Mouse (Mus musculus) stomach, postnatal 0 days (tissue): Measurements from ENCODE around the gene Islr2. TPM values are rescaled to one million over a fixed set of nuclear protein-coding genes. Genes with fewer than 3 reads are reported as not detected.
A peak's percentile ranks its signal among the peaks of the same experiment; 100 is the strongest.

ENCODE experiments used
- ATAC-seq: fragments of 200-750 bp; cut with Nextera tagmentation; 2 replicates; pipeline ENCODE4 v1.8.0; 2017; ENCODE audit not compliant: low FRiP score, low TSS enrichment
- DNase-seq: peaks from one replicate; pipeline ENCODE4 v3.0.0-alpha.2; 2016; ENCODE audit warnings: low spot score
- H3K27ac ChIP-seq: fragments of 300-500 bp; sonication (generic); replicated peaks from 2 replicates; pipeline ENCODE4 v1.5.1; 2014; ENCODE audit warnings: mild to moderate bottlenecking, control low read depth
- H3K27me3 ChIP-seq: fragments of 300-500 bp; sonication (generic); 2 replicates; pipeline ENCODE4 v1.6.1; 2014; ENCODE audit warnings: low read length; ENCODE audit not compliant: control insufficient read depth, insufficient read depth
- H3K36me3 ChIP-seq: fragments of 300-500 bp; sonication (generic); 2 replicates; pipeline ENCODE4 v1.6.1; 2014; ENCODE audit warnings: low read length, mixed read lengths; ENCODE audit not compliant: control insufficient read depth, insufficient read depth
- H3K4me1 ChIP-seq: fragments of 300-500 bp; sonication (generic); replicated peaks from 2 replicates; pipeline ENCODE4 v1.6.1; 2014; ENCODE audit warnings: antibody characterized with exemption; ENCODE audit not compliant: control insufficient read depth, insufficient read depth
- H3K4me2 ChIP-seq: fragments of 300-500 bp; sonication (generic); replicated peaks from 2 replicates; pipeline ENCODE4 v1.6.1; 2014; ENCODE audit warnings: low read depth, mild to moderate bottlenecking, control low read depth, moderate library complexity
- H3K4me3 ChIP-seq: fragments of 300-500 bp; sonication (generic); 2 replicates; pipeline ENCODE4 v1.5.1; 2014; ENCODE audit warnings: low read depth, low read length, control low read depth
- H3K9ac ChIP-seq: fragments of 300-500 bp; sonication (generic); 2 replicates; pipeline ENCODE4 v1.6.1; 2014; ENCODE audit warnings: mild to moderate bottlenecking, low read length, control low read depth, mixed read lengths
- H3K9me3 ChIP-seq: fragments of 300-500 bp; sonication (generic); 2 replicates; pipeline ENCODE4 v1.6.1; 2016; ENCODE audit warnings: low read length; ENCODE audit not compliant: control insufficient read depth
- CTCF ChIP-seq: IDR thresholded peaks from 2 replicates; pipeline ENCODE4 v1.5.1; 2016; ENCODE audit warnings: antibody characterized with exemption, low read depth, mild to moderate bottlenecking, moderate library complexity
- EP300 ChIP-seq: optimal IDR thresholded peaks from 2 replicates; pipeline ENCODE3; 2016; ENCODE audit warnings: antibody characterized with exemption
- whole genome bisulfite sequencing: fragments of 180-500 bp; shearing (Covaris S2); extraction: QIAGEN DNeasy Blood & Tissue Kit; methylation state at CpG from one replicate; pipeline ENCODE4 v1.1.7; 2014; 5-methylcytosine and 5-hydroxymethylcytosine counted together
- polyA plus RNA-seq: library from polyadenylated mRNA; unstranded; fragments of >200 nt; fragmentation: Nextera tagmentation; extraction: Ambion mirVana; gene quantifications from 2 replicates; pipeline ENCODE4 v1.2.1, GENCODE M21; 2015

Islr2 gene
- polyA plus RNA-seq, 1 experiment from 2014 or later = 0.45 TPM

DNA sequence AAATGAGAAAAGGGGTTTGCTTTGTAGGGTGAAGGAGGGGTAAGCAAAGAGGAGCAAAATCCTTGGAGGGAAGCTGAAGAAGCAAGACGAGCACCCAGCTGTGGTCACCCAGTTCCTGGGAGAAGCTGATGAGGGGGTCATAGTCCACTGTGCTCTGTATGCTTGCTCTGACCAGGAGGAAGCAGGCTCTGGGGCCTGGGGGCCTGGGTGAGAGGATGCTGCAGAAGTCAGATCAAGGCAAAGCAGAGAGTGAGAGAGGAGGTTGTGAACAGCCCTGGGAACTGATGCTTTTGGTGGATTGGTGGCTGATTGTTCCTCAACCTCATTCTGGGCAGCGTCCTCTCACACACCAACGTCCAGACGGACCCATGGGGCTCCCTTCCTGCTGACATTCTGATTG lies 27.0 kb downstream of the Islr2 start:
- no peak for DNase-seq
- Histone ChIP-seq H3K4me3 (no peak overlapping the region), H3K9ac (no peak overlapping the region), H3K27ac (no peak overlapping the region), H3K9me3 (no peaks in the 10 kb centered on the region), H3K4me1 (no peaks in the 10 kb centered on the region), H3K4me2 (no peak overlapping the region), H3K27me3 (no peaks in the 10 kb centered on the region), H3K36me3 (no peaks in the 10 kb centered on the region)
- TF ChIP-seq EP300 (no peak), CTCF (no peak)
- WGBS = 74% methylated on average over 4 of the region's 4 CpGs
- no peak for ATAC-seq

DNA sequence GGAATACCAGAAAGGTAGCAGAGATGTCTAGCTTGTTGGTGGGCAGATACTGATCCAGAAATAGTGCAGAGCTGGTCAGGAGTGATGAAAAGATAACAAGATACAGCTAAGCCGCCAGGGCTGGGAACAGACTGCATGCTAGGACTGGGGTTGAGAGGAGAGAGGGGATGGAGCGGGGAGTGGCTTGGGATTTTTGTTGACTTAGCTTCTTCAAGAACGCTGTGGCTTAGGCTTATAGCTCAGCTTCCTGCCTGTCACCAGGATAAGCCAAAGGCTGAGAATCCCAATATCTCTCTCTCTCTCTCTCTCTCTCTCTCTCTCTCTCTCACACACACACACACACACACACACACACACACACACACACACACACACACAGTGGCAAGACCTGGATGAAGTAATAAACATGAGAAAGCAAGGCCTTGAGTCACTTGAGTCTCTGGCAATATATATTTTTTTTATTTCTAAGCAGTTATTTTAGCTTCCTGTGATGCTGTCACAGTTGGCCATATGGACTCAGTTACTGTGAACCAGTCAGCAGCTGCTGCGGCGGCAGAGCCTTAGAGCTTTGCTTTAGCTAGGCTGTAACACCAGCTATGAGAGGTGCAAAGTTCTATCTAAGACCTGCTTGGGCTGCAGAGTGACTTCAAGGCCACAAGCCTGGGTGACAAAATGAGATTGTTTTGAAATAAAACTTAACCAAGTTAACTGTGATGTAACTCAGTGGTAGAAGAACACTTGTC lies 28.2 kb downstream of the Islr2 start:
- H3K4me2 ChIP-seq = no peak overlapping the region
- TF ChIP-seq EP300 = no peak
- H3K4me1 ChIP-seq = no peaks in the 10 kb centered on the region
- DNase-seq (no peak), ATAC-seq (no peak)
- H3K27me3 ChIP-seq = no peaks in the 10 kb centered on the region
- WGBS = 31% methylated on average over 5 of the region's 5 CpGs
- H3K36me3 ChIP-seq = no peaks in the 10 kb centered on the region
- H3K4me3 ChIP-seq = no peak overlapping the region
- no peak overlapping the region for H3K9ac ChIP-seq
- H3K9me3 ChIP-seq = no peaks in the 10 kb centered on the region
- 0 out of 2 replicates have a peak overlapping the region, but pooled peaks have one; percentile 3 for H3K27ac ChIP-seq

DNA sequence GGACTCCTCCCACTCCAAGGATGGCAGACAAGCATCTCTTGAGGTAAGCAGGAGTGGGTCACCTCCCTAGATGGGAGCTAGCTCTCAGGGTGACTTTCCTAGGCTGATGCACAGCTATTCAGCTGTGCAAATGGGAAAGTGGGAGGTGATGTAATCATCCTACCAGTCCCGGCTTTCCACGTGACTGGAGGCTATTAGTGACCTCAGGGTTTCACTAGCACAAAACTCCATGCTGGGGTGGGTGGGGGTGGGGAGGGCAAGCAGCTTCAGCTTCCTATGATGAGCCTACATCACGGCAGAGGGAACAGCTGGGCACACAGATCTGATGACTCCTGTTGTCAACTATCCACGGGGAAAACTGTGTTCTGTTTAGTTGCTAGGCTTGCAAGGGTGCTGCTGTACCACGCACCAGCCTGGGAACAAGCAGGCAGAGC lies 29.3 kb downstream of the Islr2 start:
- Histone ChIP-seq H3K27ac (no peak overlapping the region), H3K9ac (no peak overlapping the region), H3K27me3 (no peaks in the 10 kb centered on the region), H3K4me1 (no peaks in the 10 kb centered on the region), H3K4me3 (no peak overlapping the region), H3K4me2 (no peak overlapping the region), H3K36me3 (no peaks in the 10 kb centered on the region), H3K9me3 (no peaks in the 10 kb centered on the region)
- WGBS = 24% methylated on average over 5 of the region's 5 CpGs
- ATAC-seq (no peak), DNase-seq (no peak)
- TF ChIP-seq CTCF = no peak

DNA sequence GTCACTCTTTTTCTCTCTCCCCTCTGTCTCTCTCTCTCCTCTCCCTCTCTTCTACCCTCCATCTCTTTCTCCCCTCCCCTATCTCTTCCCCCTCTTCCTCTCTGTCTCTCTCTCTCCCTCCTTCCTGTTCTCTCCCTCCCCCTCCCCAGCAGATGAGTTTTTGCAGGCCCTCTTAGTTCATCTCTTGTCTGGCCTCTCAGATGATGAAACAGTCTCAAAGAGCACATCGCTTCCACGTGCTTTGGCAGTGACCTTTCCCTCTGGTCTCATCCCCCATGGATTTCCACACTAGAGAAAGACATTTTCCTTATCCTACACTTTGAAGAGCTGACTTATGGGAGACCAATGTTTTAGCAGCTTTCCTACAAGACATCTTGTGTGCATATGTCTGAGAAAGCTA lies 31.3 kb downstream of the Islr2 start:
- Histone ChIP-seq H3K36me3 (no peaks in the 10 kb centered on the region), H3K27ac (no peak overlapping the region), H3K9me3 (no peaks in the 10 kb centered on the region), H3K4me2 (no peak overlapping the region), H3K9ac (no peak overlapping the region), H3K4me3 (no peak overlapping the region), H3K27me3 (no peaks in the 10 kb centered on the region), H3K4me1 (no peaks in the 10 kb centered on the region)
- WGBS = 61% methylated on average over 2 of the region's 2 CpGs
- ATAC-seq (no peak), DNase-seq (no peak)
- no peak for TF ChIP-seq CTCF

DNA sequence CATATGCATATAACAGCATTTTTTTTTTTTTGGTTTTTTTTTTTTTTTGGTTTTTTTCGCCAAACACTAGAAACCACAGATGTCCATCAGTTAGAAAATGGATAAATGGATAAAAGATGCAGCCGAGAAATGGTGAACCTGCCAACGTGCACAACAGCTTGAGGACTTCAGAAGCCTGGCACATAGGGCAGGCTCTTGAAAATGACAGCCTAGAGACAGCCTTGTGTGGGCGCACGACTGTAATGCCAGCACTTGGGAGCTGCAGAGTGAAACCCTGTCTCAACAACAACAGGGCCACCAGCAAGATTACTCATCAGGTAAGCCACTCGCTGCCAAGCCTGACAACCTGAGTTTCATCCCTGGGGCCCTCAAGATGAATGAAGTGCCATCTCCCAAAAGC lies 34.7 kb downstream of the Islr2 start:
- no peak for ATAC-seq
- no peak overlapping the region for H3K9ac ChIP-seq
- DNase-seq = no peak
- no peak for TF ChIP-seq CTCF
- no peak for TF ChIP-seq EP300
- no peaks in the 10 kb centered on the region for H3K4me1 ChIP-seq
- 80% methylated on average over 6 of the region's 6 CpGs for WGBS
- H3K27ac ChIP-seq = no peak overlapping the region
- no peak overlapping the region for H3K4me3 ChIP-seq
- no peaks in the 10 kb centered on the region for H3K36me3 ChIP-seq
- no peak overlapping the region for H3K4me2 ChIP-seq
- no peaks in the 10 kb centered on the region for H3K27me3 ChIP-seq
- no peaks in the 10 kb centered on the region for H3K9me3 ChIP-seq

DNA sequence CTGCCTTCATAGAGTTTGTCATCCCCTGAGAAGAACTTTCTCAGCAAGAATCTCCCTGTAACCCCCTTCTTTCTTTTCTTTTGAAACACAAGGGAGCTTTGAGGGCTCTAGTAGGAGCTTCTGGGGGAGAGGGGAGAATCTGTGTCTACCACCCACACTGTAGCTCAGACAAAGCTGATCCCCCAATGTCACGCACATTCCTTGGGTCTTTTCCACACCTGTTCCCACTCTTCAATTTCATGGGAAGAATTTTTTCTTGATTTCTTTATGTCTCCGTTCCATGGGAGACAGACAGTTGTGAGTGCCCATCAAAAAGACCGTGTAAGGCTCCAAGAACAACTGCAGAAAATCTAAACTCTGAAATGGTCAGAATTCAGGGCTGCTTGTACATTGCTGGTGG lies 35.2 kb downstream of the Islr2 start:
- no peak overlapping the region for H3K4me3 ChIP-seq
- H3K27me3 ChIP-seq = no peaks in the 10 kb centered on the region
- DNase-seq (no peak), ATAC-seq (no peak)
- no peaks in the 10 kb centered on the region for H3K4me1 ChIP-seq
- no peaks in the 10 kb centered on the region for H3K9me3 ChIP-seq
- H3K27ac ChIP-seq = no peak overlapping the region
- H3K9ac ChIP-seq = no peak overlapping the region
- H3K4me2 ChIP-seq = no peak overlapping the region
- no peaks in the 10 kb centered on the region for H3K36me3 ChIP-seq
- WGBS = 61% methylated on average over 3 of the region's 3 CpGs
- TF ChIP-seq CTCF = no peak
- no peak for TF ChIP-seq EP300
